Mouse (Mus musculus): Measurements from ENCODE around the gene Pomgnt1.

Gene Pomgnt1

GRCm38 (mm10) chr4:116123602-116124519 lies at the start of gene Pomgnt1, which contains the start of gene Rad54l:
Gene Pomgnt1 (plus strand): TSS chr4:116123840.
Gene Rad54l (minus strand): TSS chr4:116123690.
- peak; percentile 57 to 70 for DNase-seq (ENCODE audit: low spot score in 2 of 2)

DNA sequence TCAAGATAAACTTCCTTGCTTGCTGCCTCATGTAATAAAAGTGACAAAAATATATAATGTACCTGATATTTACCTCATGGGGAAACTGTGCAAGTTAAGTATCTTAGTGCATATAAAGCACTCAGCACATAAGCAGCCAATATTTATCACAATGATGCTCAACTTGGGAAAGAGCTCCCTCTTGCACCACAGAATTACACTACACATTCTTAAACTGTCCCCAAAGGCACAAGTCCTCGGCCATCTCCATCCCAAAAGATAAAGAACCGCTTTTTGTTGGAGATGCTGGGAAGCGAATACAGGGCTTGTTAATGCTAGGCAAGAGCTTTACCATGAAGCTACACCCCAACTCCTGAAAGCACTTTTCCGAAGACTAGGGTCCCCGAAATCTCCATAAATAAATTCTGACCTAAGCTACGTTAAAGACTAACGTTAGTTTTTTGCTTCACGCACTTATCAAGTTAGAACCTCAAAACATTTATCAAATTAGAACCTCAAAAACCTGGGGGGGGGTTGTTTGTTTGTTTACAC lies 49.4 kb upstream of the Pomgnt1 start:
- DNase-seq (ENCODE audit: low spot score in 2 of 2) = no peak

DNA sequence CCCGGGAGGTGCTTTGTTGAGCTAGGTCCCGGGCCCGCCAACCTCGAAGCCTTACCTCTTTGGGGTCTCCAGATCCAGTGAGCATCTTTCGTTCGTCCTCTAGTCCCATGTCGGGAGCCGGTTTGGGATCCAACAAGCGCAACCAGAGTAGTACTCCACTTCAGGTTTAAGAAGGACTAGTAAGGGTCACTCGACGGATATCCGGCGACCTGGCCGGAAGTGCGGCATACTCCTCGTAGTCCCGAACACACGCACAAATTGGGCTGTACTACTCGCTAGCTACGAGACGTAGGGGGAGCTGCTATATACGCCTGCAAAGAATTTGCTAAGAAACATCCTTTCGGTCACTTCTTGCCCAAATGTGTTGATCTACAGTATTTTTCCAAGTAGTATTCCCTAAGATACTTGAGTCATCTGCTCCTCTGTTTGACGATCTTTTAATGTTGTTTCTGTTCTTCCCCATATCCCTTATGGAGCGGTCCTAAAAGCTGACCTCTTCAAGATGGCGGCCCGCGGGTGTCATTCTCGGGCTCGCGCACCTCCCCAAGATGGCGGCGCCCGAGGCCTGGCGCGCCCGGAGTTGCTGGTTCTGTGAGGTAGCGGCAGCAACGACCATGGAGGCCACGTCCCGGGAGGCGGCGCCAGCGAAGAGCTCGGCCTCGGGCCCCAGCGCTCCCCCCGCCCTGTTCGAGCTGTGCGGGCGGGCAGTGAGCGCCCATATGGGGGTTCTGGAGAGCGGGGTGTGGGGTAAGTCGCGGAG lies 48.6 kb upstream of the Pomgnt1 start, which contains the start of the genes Uqcrh and Lrrc41:
Gene Uqcrh, minus strand, starts transcription at position 211 of the 760 bp plus-strand sequence.
Gene Lrrc41, plus strand, starts transcription at position 409 of the 760 bp plus-strand sequence.
- peak; percentile 92 to 95 for DNase-seq (ENCODE audit: low spot score in 2 of 2)

DNA sequence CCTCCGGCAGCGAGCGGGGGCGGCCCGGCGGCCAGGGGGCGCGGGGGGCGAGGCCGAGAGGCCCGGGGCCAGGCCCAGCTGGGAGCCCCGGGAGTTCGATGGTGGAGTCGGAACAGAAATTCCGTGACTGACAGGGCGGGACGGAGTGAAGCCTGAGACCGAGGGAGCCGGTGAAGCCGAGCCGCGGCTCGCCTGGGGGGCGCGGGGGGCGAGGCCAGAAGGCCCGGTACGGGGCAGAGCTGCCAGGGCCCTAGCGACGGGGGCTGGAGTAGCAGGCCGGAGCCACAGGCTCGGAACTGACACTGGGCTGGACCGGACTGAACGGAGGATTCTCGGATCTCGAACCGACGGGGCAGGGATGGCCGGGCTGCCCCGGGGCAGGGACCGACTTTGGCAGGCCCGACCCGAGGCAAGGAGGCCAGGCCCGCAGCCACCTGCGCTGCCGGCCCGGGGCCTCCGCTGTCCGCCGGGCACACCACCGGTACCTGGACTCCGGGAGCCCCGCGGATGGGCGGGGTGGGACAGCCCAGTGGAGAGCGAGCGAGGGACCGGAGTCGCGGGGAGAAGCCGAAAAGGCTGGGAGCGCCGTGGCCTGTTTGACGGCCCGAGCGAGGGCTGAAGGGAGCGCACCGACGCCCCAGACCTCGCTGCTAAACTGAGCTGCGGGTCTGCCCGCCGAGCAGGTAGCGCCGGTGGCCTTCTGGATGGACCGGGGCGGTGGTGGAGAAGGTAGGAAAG lies 47.8 kb upstream of the Pomgnt1 start:
- peak; percentile 40 to 60 for DNase-seq (ENCODE audit: low spot score in 2 of 2)

GRCm38 (mm10) chr4:116076369-116077231 lies 47.0 kb upstream of the Pomgnt1 start:
- DNase-seq (ENCODE audit: low spot score in 2 of 2) = peak in 1 of 2 experiments; percentile 32

DNA sequence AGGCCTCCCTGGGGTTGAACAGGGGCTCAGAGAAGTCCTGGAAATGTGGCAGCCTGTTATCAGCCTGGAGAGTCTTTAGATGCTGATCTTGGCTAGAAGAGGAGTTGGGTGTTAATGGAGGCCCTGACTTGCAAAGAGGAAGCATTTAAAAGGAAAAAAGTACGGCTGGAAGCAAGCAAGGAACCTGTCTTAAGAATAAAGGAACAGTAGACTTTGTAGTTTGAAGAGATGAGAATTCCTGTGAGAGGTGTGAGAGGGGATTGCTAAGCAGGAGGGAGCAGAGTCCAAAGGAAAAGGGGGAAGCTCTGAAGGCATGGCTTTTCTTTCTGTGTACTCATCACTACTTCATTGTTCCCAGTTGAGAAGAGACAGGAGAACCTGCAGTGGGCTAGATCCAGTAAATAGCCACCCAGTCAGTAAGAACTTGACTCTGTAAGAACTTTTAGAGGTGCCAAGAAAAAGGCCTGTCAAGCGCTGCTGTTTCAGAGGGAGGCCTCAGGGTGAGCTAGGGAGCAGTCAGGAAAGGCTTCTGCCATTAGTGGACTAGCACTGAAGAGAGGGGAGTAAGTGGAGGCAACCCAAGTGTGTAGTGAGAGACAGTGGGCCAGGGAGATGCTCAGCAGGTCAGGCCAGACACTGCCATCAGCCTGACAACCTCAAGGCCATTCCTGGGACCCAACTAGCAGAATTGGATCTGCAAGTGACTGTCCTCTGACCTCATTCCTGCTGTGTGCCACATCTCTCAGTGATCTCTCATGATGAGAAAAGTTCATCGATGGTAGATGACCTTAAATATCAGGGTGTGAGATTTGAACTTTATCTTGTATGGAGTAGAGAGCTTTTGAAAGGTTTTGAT lies 46.2 kb upstream of the Pomgnt1 start:
- no peak for DNase-seq (ENCODE audit: low spot score in 2 of 2)

DNA sequence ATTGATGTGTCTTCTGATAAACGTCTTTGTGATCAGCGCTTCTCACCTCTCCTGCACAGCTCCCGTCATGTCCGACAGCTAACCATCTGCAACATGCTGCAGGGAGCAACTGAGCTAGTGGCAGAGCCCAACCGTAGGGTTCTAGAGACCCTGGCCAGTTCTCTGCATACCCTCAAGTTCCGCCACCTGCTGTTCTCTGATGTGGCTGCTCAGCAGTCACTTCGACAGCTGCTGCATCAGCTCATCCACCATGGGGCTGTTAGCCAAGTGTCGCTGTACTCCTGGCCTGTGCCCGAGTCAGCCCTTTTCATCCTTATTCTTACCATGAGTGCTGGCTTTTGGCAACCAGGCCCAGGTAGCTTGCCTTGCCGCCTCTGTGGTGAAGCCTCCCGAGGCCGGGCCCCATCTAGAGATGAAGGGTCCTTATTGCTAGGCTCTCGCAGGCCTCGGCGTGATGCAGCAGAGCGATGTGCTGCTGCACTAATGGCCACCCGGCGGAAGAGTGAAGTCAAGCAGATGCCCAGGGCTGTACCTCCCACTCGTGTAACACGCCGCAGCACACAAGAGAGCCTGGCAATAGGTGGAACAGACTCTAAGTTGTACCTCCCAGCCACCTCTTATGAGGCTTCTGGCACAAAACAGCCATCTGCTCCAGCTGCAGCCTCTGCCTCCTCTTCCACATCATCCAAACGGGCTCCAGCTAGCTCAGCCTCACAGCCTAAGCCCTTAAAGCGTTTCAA lies 35.0 kb upstream of the Pomgnt1 start:
- DNase-seq (ENCODE audit: low spot score in 2 of 2) = no peak

DNA sequence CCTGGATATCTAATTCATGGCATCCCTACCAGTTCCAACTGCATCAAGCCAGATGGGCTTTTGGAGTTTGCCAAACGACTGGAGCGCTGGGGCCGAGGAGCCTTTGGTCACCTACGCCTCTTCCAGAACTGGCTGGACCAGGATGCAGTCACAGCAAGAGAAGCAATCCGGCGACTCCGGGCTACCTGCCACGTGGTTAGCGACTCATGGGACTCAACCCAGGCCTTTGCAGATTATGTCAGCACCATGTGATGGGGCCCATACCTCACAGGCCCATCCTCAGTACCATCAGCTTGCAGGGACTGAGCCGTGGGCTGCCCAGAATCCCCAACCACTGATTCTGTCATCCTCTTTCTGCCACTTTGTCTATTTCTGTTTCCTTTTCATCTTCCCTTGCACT lies 27.3 kb upstream of the Pomgnt1 start:
- no peak for DNase-seq (ENCODE audit: low spot score in 2 of 2)

DNA sequence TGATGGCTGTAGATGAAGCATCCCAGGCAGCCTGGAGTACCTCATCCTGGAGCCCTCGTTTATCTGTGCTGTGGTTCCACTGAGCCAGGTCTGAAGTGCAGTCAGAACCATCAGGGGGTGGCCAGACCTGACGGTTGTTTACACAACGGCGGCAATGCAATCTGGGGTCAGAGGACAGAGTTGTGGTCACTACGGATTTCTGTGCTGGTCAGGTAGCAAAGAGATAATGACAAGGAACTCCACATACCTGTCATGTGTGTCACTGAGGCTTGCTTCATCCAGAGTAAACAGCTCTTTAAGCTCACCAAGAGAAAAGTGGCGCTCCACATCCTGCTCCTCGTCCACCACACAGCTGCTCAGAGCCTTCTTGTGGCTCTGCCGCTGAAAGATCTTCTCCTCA lies 26.4 kb upstream of the Pomgnt1 start:
- no peak for DNase-seq (ENCODE audit: low spot score in 2 of 2)

- DNase-seq (ENCODE audit: low spot score in 2 of 2) = no peak
These were observed 22.7 kb upstream of the Pomgnt1 start for GRCm38 (mm10) chr4:116100959-116101358.

DNA sequence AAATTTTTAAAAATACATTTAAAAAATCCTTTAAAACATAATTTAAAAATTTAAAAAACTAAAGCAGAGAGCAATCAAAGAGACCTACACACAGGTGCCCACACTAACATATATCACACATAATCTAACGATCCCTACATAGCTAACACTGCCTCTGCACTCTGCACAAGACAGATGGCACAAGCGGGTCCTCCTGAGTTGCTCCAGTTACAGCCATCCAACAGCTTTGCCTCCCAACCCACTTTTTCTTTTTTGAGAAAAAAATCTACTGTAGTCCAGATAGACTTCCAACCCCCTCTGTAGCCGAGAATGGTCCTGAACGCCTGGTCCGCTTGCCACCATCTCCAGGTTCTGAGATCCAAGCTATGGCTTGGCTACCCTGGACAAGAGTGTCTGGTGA lies 18.4 kb upstream of the Pomgnt1 start:
- DNase-seq (ENCODE audit: low spot score in 2 of 2) = no peak

DNA sequence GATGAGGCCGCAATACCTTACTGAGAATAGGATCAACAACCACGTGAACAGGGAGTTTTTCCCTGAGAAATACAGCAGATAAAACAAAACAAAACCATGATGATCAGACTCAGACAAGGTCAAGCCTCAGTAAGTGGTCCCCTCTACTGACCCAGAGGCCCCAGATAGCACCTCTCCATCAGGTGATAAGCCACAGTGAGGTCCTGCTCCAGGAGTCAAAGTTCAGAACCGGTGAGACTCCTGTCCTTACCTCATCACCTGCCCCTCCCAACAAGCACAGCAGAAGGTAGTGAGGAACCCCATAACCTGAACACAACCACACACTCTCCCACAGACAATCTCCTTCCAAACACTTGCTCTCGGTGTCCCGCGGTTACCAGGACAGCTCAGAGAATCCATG lies 12.9 kb upstream of the Pomgnt1 start:
- DNase-seq (ENCODE audit: low spot score in 2 of 2) = no peak

DNA sequence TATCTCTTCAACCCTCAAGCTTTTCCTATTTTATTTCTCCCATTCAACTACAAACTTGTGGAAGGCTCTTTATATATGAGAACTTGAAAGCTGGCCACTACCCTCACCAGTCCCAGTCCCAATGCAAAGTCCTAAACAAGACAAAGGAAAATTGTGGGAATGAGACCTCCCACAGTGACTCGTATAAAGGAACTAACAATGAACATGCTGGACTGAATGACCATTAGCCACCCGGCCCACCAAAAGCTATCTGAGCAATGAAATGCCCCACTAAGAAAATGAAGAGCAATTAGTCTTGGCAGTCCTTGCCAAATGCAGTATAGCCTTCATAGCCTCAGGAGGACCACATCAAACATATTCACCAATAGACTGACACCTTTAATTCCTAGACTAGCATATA lies 12.2 kb upstream of the Pomgnt1 start:
- DNase-seq (ENCODE audit: low spot score in 2 of 2) = no peak

DNA sequence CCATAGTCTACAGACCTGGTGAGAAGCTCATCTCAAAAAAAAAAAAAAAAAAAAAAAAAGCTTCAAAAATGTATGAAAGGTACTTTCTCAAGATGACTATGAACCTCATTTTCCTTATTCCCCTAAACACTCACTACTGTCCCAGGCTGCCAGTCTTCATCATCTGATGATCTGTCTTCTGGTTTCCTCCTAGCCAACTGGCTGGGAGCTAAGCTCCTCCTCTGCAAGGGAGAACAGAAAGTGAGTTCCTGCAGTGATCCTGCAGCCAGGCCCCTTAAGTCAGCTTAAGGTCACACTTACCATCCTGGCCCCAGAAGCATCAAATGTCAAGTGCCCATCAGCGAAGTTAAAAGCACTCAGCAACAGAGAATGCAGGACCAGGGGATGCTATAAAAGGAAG lies 878 bp upstream of the Pomgnt1 start:
- DNase-seq (ENCODE audit: low spot score in 2 of 2) = no peak

GRCm38 (mm10) chr4:116125803-116126386 lies 2.3 kb downstream of the Pomgnt1 start:
- DNase-seq (ENCODE audit: low spot score in 2 of 2) = no peak

DNA sequence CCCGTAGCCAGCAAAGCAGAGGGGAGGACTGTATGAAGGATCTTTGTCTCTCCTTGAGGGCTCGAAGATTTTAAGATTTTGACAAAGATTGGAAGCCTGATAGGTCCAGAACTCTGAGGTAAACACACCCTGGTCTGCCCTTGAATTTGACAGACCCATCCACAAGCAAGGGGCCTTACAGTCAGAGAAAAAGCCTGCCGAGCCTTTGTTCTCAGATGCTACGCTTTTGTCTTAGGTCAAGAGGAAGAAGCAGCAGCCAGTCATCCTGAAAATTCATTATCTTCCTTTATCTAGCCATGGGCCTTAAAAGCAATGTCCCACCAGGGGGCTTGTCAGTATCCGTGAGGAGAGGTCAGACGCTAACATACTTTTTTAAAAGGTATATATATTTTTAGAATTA lies 4.3 kb downstream of the Pomgnt1 start:
- no peak for DNase-seq (ENCODE audit: low spot score in 2 of 2)

GRCm38 (mm10) chr4:116133126-116133525 lies 9.5 kb downstream of the Pomgnt1 start:
- DNase-seq (ENCODE audit: low spot score in 2 of 2) = no peak

DNA sequence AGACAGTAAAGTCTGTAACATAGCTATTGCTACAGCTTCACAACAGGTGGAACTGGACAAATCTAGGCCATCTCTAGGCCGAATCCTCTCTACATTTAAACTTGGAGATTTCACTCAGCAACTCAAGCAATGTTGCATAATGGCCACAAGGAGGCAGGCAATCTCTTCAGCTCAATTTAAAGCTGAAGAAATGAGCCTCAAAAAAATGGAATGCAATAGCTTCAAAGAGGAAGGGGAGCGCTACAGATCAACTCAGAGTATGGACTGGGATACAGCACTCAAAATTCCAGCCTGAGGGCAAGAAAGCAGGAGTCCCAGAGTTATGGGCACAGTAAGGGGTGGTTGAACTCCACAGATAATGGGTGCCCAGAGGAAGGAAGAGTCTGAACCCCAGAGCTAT lies 11.3 kb downstream of the Pomgnt1 start:
- DNase-seq (ENCODE audit: low spot score in 2 of 2) = no peak

Data from frontal cortex, postnatal 14 days (tissue).